Mouse (Mus musculus) cerebellum, adult 9-10 months (tissue): Measurements from ENCODE around the gene Tns3.

Experiments used
- DNase-seq: peaks from one replicate; pipeline ENCODE4 v3.0.0; 2022

Gene Tns3

GRCm38 (mm10) chr11:8679221-8679620 is 14.9 kb upstream of the Tns3 start:
- no peak for DNase-seq

- DNase-seq = no peak
Observed at GRCm38 (mm10) chr11:8678260-8678995, 14.1 kb upstream of the Tns3 start.

GRCm38 (mm10) chr11:8675701-8676474 is 11.6 kb upstream of the Tns3 start:
- no peak for DNase-seq

GRCm38 (mm10) chr11:8674549-8675149 is 10.3 kb upstream of the Tns3 start:
- DNase-seq = no peak

- DNase-seq = no peak
Observed at GRCm38 (mm10) chr11:8671698-8672097, 7.4 kb upstream of the Tns3 start.

- DNase-seq = no peak
Observed at GRCm38 (mm10) chr11:8669138-8669537, 4.8 kb upstream of the Tns3 start.

GRCm38 (mm10) chr11:8664797-8665196 is 462 bp upstream of the Tns3 start:
- no peak for DNase-seq

- DNase-seq = no peak
Observed at GRCm38 (mm10) chr11:8663444-8664392, 617 bp downstream of the Tns3 start.

GRCm38 (mm10) chr11:8662706-8663429 is 1.5 kb downstream of the Tns3 start:
- DNase-seq = no peak

- no peak for DNase-seq
Observed at GRCm38 (mm10) chr11:8660951-8661350, 3.4 kb downstream of the Tns3 start.

GRCm38 (mm10) chr11:8659851-8660250 is 4.5 kb downstream of the Tns3 start:
- DNase-seq = no peak

GRCm38 (mm10) chr11:8659061-8659460 is 5.3 kb downstream of the Tns3 start:
- DNase-seq = no peak

- DNase-seq = no peak
Observed at GRCm38 (mm10) chr11:8657493-8657892, 6.8 kb downstream of the Tns3 start.

GRCm38 (mm10) chr11:8656448-8657393 is 7.6 kb downstream of the Tns3 start:
- DNase-seq = no peak

GRCm38 (mm10) chr11:8653800-8654295 is 10.5 kb downstream of the Tns3 start:
- peak; percentile 33 for DNase-seq

- DNase-seq = no peak
Observed at GRCm38 (mm10) chr11:8652792-8653645, 11.3 kb downstream of the Tns3 start.

- no peak for DNase-seq
Observed at GRCm38 (mm10) chr11:8652116-8652714, 12.1 kb downstream of the Tns3 start.

- no peak for DNase-seq
Observed at GRCm38 (mm10) chr11:8651448-8652035, 12.8 kb downstream of the Tns3 start.

GRCm38 (mm10) chr11:8645609-8646008 is 18.7 kb downstream of the Tns3 start:
- DNase-seq = no peak
